Mouse (Mus musculus): Measurements from ENCODE around the gene Junb.

Junb gene

DNA sequence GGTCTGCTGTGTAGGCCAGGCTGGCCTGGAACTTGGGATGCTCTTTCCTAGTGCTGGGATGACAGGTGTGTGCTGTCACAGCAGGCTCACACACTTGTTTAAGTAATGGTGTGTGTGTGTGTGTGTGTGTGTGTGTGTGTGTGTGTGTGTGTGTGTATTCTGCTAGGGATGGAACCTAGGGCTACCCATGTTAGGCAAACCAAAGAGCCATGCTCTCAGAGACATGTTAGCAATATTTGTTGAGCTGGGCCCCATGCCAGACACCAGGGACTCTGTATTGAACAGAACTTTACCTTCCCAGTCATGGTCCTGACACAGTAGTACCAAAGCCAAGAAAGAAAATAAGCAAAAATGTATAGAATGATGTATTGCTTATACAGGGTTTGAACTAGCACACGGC, 51.0 kb downstream of the Junb start:
- H3K36me3 ChIP-seq (ENCODE audit: control insufficient read depth, insufficient read depth, low read length, poor library complexity, severe bottlenecking): no peaks in the 10 kb centered on the region
- DNase-seq (ENCODE audit: low read depth, low spot score): no peak
- no peaks in the 10 kb centered on the region for H3K27me3 ChIP-seq (ENCODE audit: control insufficient read depth, insufficient read depth, low read length, poor library complexity, severe bottlenecking)

DNA sequence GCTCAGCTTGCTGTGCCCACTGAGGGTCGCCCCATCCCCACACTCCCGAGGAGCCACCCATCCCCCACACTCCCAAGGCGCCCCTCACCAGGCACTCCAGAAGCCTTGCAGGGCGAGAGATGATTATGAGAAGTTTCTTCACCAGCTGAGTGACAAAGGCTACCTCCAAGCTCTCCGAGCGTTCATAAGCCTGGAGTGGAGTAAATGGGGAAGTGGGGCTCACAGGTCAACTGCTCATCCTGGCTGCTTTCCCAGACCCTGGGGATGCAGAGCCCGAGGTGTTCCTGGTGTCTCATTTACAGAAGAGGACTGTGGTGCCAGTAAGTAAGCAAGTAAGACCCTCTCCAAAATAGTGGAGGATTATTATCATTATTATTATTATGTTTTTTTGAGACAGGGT, 53.0 kb downstream of the Junb start:
- no peak for DNase-seq (ENCODE audit: low read depth, low spot score)
- Histone ChIP-seq H3K27me3 (ENCODE audit: control insufficient read depth, insufficient read depth, low read length, poor library complexity, severe bottlenecking) (no peaks in the 10 kb centered on the region), H3K36me3 (ENCODE audit: control insufficient read depth, insufficient read depth, low read length, poor library complexity, severe bottlenecking) (0 out of 2 replicates have a peak, but pooled peaks cover 3% of the 10 kb centered on the region)
